Comparison of ENCODE assay signal across 21 mouse cellular contexts in the genomic region with DNA sequence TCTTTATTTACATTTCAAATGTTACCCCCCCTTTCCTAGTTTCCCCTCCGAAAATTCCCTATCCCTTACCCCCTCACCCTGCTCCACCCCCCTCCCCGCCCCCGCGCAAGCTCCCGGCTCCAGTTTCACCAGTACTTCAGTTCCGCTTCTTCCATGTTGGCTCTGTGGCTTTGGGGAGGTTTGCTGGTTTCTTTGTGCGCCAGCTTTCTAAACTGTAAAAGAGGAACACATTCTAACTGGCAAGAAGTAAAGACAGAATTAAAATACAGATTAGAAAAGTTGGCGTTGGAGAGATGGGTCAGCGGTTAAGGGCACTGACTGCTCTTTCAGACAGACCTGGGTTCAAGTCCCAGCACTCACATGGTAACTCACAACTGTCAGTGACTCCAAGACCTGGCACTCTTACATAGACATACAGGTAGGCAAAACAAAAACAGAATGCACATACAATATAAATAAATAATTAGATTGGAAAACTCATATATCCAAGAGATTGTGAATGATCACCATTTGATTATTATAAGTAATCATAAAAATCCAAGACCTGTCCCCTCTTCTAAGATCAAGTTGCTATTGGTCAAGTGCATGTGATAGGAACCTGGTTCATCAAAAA. TPM values are rescaled to one million over a fixed set of nuclear protein-coding genes. Genes with fewer than 3 reads are reported as not detected.
DNase-seq lines count a peak whose midpoint lies in the region; ATAC-seq and TF ChIP-seq lines count a peak whose summit lies in the region.
"Had no signal": no experiment of that assay in that cellular context is flagged by ENCODE, and none has a peak within 500 bp of the region (broad histone marks: within the 10 kb centered on the region; RNA-seq: fewer than 3 reads in every experiment).

No protein-coding gene starts in this region.

- peak overlapping the region; percentile 44; the same call in 1 of the 2 replicates for H3K4me2 ChIP-seq in liver, postnatal 0 days (ENCODE audit: low read depth, low read length)
- H3K4me2 ChIP-seq: heart, embryonic 13.5 days; midbrain, embryonic 12.5 days had no signal

- no peaks in the 10 kb centered on the region for H3K36me3 ChIP-seq in liver, postnatal 0 days (replicated peaks; ENCODE audit: insufficient read depth, low read length)
- H3K36me3 ChIP-seq: embryonic facial prominence, embryonic 10.5 days; heart, embryonic 13.5 days; midbrain, embryonic 12.5 days had no signal

- peak; percentile 41 for DNase-seq in liver, postnatal 0 days
- DNase-seq in liver (no peak), MEL-GATA-1-ER (ENCODE audit: extremely low read depth, low read depth) (peak; percentile 99)
- peak; percentile 45 for DNase-seq in naive thymus-derived CD4-positive, alpha-beta T cell, adult 2 months (ENCODE audit: low read depth)
- DNase-seq in left cerebral cortex, adult 11 months (ENCODE audit: low spot score), result no peak
- DNase-seq in lung, postnatal 14 days, result no peak
- DNase-seq in retina, postnatal 1 day, result no peak
- DNase-seq: adrenal gland, postnatal 14 days; cerebellum, adult 2 months; cerebellum, postnatal 36 days; heart, postnatal 36 days; lung, adult 18-20 months had no signal

- H3K27me3 ChIP-seq in liver, postnatal 0 days (ENCODE audit: insufficient read depth, low read length), result no peaks in the 10 kb centered on the region
- H3K27me3 ChIP-seq: heart, embryonic 13.5 days; midbrain, embryonic 12.5 days had no signal

- ATAC-seq in liver, postnatal 0 days, result no peak
- ATAC-seq in hematopoietic stem cell, adult 5-6 weeks (replicated peaks in 1 of 2; ENCODE audit: insufficient read depth in 1 of 2, low FRiP score in 2 of 2, low TSS enrichment in 1 of 2, low read depth in 1 of 2, poor library complexity in 2 of 2, severe bottlenecking in 2 of 2), result peak; percentile 68 to 87
- ATAC-seq: hindbrain, embryonic 16.5 days; intestine, postnatal 0 days had no signal

- H3K4me3 ChIP-seq in liver, postnatal 0 days (ENCODE audit: low read depth, low read length), result no peak overlapping the region
- H3K4me3 ChIP-seq: embryonic facial prominence, embryonic 10.5 days; heart, embryonic 13.5 days; layer of hippocampus, adult 2 months; midbrain, embryonic 12.5 days; myocyte had no signal

- H3K9me3 ChIP-seq in liver, postnatal 0 days (ENCODE audit: low read length), result no peaks in the 10 kb centered on the region
- H3K9me3 ChIP-seq: embryonic facial prominence, embryonic 10.5 days; heart, embryonic 13.5 days; midbrain, embryonic 12.5 days had no signal

- H3K27ac ChIP-seq in liver, postnatal 0 days (ENCODE audit: low read depth), result peak overlapping the region; percentile 67
- H3K27ac ChIP-seq: embryonic facial prominence, embryonic 10.5 days; heart, embryonic 13.5 days; kidney, postnatal 0 days; layer of hippocampus, adult 2 months; midbrain, embryonic 12.5 days had no signal

- 54% methylated on average over 9 of the region's 9 CpGs for WGBS in liver, postnatal 0 days (ENCODE audit: insufficient replicate concordance)

- no peak for TF ChIP-seq EP300 in liver, postnatal 0 days (IDR thresholded peaks at IDR 0.05; ENCODE audit: low read depth)

- H3K4me1 ChIP-seq in liver, postnatal 0 days (ENCODE audit: insufficient read depth), result peaks cover 32% of the 10 kb centered on the region

- no peak for TF ChIP-seq CTCF in liver, postnatal 0 days (IDR thresholded peaks at IDR 0.05; ENCODE audit: low read depth)

- no peak overlapping the region for H3K9ac ChIP-seq in liver, postnatal 0 days (replicated peaks)
- H3K9ac ChIP-seq: heart, embryonic 13.5 days; midbrain, embryonic 12.5 days had no signal

RNA-seq across cellular contexts. Expression of a gene that starts 15.7 kb away (rescaled TPM):
- 19.0 and 29.6 TPM in 2 replicates for polyA plus RNA-seq in liver, postnatal 0 days (2015; fragmentation: Nextera tagmentation; extraction: Ambion mirVana)
- total RNA-seq in hematopoietic stem cell, adult 5-6 weeks (2017), result 128 and 155 TPM in 2 replicates

Comparison
In these comparisons a context has a peak if more than half of its experiments do, and no peak if none do; other contexts are left out.
1. DNase-seq: peak in liver, postnatal 0 days (single experiment), MEL-GATA-1-ER (single experiment) and naive thymus-derived CD4-positive, alpha-beta T cell, adult 2 months (single experiment); none in liver (single experiment), left cerebral cortex, adult 11 months (single experiment), lung, postnatal 14 days (single experiment) and retina, postnatal 1 day (single experiment).